Mouse (Mus musculus) CD4-positive, CD25-positive, alpha-beta regulatory T cell, adult 4 months (primary cell): Measurements from ENCODE around the gene Lmod3. TPM values are rescaled to one million over a fixed set of nuclear protein-coding genes. Genes with fewer than 3 reads are reported as not detected.
"Not testable (repeated sequence)": the region's sequence is repeated elsewhere in the genome, so short reads cannot be mapped to it uniquely, and the experiment has no call there.

Experiments
- ATAC-seq: one replicate; pipeline ENCODE4 v1.8.0; 2017
- polyA plus RNA-seq, 2 experiments: library from polyadenylated mRNA; unstranded; fragments of 100-300 nt; shearing (Covaris generic); gene quantifications; one replicate each; pipeline ENCODE4 v1.2.1; 2017

Lmod3 gene
- polyA plus RNA-seq, 2 experiments from 2014 or later: 0.24 TPM; not detected in 1

- peak; percentile 33 for ATAC-seq
Measured at GRCm38 (mm10) chr6:97275760-97276159, 23.2 kb upstream of the Lmod3 start.

GRCm38 (mm10) chr6:97273777-97274176 lies 21.2 kb upstream of the Lmod3 start:
- ATAC-seq: no peak

- no peak for ATAC-seq
Measured at GRCm38 (mm10) chr6:97273058-97273710, 20.6 kb upstream of the Lmod3 start.

GRCm38 (mm10) chr6:97272349-97272748 lies 19.8 kb upstream of the Lmod3 start:
- ATAC-seq: no peak

DNA sequence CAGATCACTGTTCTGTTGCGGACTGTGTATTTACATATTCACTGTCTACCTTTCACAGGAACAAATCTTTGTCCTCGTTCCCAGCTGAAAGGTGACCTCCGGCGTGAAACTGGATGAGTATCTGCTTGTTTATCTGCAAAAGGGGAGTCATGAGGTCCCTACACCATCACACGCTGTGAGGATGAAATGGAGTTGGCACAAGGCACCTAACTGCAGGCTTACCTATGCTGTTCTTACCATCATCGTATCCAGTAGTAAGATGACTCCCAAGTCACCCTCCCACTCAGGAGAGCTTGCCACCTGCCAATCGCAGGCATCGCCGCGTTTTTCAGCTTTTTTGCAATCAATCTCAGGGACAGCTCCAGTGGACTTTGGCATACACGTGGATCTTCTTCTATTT lies 17.0 kb upstream of the Lmod3 start:
- no peak for ATAC-seq

- no peak for ATAC-seq
Measured at GRCm38 (mm10) chr6:97267132-97267531, 14.6 kb upstream of the Lmod3 start.

GRCm38 (mm10) chr6:97266661-97267060 lies 14.1 kb upstream of the Lmod3 start:
- no peak for ATAC-seq

DNA sequence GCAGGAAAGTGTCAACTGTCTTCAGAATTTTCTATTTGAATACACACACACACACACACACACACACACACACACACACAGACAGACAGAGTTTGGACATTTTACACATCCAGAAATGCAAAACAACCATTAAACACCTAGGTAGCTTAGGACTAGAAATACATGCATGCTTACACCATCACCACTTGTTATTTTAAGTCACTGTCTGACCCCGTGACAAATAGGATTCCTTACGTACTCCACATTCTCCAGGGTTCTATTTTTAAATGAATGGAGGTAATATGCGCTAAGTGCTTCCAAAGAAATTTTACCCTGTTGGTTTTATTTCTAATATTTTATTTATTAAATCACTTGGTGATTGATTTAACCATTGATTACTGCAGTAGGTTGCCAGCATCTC lies 13.1 kb upstream of the Lmod3 start:
- ATAC-seq: no peak

GRCm38 (mm10) chr6:97265240-97265639 lies 12.7 kb upstream of the Lmod3 start:
- no peak for ATAC-seq

DNA sequence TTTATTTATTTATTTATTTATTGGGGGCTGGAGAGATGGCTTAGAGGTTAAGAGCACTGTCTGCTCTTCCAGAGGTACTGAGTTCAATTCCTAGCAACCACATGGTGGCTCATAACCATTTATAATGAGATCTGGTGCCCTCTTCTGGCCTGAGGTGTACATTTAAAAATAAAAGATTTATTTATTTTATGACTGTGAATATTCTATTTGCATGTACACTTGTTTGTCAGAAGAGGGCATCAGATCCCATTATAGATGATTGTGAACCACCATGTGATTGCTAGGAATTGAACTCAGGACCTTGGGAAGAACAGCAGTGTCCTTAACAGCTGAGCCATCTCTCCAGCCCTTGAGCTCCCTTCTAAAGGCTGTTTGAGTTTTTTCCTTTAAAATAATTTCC lies 11.2 kb upstream of the Lmod3 start:
- peak; percentile 63 for ATAC-seq

DNA sequence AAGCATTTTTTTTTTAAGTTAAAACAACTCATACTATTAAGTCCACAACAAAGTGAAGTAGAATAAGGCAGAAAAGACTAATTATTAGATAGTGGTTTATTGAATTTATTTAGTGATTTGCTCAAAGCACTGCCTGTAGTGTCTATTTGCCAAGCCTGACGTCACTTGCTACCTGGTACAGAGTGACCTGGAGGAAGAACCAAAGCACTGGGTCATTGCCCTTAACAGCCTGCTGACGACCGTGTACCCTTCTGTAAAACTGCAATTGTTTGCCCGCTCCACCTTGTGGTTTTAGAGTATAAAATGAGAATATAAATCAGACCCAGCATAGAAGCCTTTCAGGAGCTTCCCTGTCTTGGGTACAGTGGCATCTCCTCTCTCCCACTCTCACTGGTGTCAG lies 9.7 kb upstream of the Lmod3 start:
- ATAC-seq: no peak

DNA sequence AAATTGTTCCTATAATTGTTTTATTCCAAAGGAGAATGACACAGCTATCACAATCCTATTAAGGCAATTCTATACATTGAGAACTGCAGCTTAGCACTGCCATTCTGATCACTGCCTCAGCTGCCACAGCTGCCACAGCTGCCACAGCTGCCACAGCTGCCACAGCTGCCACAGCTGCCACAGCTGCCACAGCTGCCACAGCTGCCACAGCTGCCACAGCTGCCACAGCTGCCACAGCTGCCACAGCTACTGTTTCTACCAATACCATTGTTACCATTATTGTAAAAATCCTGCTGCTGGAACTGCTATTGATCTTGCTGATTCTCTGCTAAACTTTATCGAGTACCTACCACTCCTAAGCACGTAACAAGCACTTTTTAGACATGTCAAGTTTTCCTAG lies 7.4 kb upstream of the Lmod3 start:
- not testable (repeated sequence) for ATAC-seq

DNA sequence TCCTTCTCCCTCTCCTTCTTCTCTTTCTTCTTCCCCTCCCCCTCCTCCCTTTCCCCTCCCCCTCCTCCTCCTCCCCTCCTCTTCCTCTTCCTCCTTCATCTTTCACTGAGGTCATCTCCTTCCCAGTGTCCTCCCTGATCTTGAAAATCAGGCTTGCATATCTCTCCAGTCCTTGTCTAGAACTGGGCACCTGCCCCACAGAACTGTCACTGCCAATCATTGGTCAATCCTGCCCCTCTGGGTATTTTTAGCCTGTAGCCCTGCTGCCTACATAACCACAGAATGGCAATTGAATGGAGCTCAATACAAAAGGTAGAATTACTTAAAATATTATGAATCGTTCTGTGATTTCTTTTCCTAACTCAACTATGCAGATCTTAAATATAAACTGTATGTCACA lies 5.9 kb upstream of the Lmod3 start:
- ATAC-seq: no peak

DNA sequence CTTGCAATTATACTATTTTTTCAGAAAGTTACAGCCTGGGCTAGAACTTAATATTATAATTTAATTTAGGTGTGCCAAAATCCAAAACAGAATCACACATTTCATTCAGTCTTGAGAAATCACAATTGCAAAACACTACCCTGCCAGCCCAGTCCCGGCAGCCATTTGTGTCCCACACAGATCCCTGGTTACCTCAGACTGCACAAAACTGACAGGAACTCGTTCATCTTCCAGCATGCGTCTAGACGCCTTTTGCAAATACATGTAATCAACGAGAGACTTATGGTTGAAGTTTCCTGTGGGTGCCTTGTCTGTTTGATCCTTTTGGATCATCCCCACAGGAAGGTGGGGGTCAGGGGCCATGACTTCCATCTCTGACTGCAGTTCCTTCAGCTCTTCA lies 473 bp downstream of the Lmod3 start:
- ATAC-seq: no peak

DNA sequence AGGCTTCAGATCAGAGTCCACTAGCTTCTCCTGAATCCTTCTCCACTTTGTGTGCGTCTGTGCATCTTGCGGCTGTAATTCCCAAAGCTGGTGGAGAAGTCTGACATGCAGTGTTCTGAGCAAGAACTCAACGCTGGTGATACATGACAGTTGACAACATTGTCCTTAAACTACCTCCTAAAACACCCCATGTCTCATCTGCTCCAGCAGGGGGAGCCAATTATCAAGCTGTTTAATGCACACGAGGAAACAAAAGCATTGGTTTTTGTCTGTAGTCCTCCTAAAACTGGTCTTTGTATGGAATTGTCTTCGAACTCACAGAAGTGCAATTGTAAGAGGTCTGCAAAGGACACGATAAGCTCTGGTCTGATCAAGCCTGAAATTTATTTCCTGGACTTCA lies 1.6 kb downstream of the Lmod3 start:
- peak; percentile 89 for ATAC-seq

DNA sequence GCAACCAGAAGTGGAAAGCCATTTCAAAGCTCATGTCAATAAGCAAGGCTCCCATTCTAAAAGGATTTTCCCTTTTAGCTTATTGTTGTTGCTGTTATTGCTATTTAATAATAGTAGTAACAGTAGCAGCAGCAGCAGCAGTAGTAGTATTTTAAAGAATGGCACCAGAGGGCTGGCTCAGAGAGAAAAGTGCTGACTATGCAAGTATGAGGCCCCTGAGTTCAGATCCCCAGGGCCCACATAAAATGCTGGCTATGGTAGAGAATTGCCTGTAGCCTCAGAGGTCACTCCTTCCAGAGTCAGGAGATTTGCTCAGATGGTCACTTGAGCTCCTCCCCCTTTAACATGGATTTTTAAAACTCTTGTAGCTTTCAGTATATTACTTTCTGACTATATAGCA lies 7.4 kb downstream of the Lmod3 start:
- no peak for ATAC-seq

- no peak for ATAC-seq
Measured at GRCm38 (mm10) chr6:97242522-97242921, 10.0 kb downstream of the Lmod3 start.

GRCm38 (mm10) chr6:97240092-97240491 lies 12.5 kb downstream of the Lmod3 start:
- ATAC-seq: no peak

DNA sequence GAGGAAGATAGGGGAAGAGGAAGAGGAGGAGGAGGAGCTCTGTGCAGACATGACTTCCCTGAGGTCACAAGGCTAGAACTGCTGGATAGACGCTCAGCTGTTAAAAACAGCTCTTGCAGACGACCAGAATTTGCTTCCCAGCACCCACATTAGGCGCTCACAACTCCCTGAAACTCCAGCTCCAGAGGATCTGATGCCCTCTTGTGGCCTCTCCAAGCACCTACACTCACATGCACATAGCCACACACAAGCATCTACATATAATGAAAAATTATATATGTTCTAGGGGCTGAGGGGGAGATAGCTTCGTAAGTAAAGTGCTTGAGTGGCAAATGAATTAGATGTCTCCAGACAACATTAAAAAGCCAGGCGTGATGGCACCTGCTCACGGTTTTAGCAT lies 13.2 kb downstream of the Lmod3 start:
- ATAC-seq: no peak

- ATAC-seq: no peak
Measured at GRCm38 (mm10) chr6:97236088-97236487, 16.5 kb downstream of the Lmod3 start.

DNA sequence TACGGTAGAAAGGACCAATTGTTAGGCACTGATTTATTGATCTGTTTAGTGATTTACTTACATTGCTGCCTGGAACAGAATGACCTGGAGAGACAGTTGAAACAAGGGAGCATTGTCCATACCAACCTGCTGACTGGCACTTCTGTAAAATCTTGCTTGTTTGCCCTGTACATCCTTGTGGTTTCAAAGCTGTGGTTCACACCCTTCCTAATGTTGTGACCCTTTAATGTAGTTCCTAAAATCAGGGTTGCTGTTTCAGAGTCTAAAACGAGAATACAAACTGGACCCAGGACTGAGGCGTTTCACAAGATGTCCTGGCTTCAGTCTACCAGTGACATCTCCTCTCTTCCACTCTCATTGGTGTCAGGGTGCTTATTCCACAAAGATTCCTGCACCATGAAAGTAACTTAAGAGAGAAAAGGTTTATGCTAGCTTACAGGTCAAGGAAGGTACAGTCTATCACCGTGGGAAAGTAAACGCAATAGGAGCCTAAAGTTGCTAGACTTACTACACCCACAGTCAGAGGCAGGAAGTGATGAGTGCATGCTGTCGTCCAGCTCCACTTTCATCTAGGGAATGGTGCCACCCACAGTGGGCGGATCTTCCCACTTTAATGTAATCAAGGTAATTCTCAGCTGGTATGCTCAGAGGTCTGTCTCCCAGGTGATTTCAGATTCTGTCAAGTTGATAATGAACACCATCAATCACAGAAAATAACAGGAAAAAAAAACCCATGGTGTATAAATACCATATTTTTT lies 17.5 kb downstream of the Lmod3 start:
- ATAC-seq: peak; percentile 65

- no peak for ATAC-seq
Measured at GRCm38 (mm10) chr6:97227067-97227847, 25.3 kb downstream of the Lmod3 start.

DNA sequence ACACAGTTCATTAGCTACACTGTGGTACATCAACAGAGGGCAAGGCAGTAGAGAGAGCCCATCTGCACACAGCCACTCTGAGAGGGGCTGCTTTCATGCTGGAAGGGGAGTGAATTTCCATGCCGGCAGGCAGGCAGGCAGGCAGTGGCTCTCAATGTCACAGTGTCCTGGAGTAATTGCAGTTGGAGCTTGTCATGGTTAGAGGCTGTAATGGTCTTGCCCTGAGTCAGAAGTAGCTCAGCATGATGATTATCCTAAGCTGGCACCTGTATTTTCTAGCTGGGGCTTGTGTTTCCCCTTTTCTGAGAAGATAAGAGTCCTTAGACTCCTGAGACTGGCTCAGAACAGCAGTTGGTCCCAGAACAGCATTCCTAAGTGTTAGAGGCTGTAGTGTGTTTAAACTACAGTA lies 26.5 kb downstream of the Lmod3 start:
- no peak for ATAC-seq

DNA sequence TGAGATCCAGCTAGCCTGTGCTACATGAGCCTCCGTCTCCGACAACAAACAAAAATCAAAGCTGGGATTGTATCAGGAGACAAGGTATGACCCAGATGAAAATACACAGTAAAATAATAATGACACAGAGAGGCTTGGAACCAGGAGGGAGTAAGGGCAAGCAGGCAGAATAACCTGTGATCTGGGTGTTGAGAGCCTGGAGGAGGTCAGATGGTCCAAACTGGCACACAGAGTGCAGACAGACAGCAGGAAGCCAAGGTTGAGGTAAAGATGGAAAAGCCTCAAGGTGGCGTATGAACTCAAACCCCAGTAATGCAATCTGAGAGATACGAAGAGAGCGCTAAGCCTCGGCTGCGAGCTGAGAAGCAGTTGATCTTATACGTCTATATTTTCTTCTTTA lies 28.1 kb downstream of the Lmod3 start:
- ATAC-seq: no peak
